Mouse (Mus musculus) embryonic facial prominence, embryonic 12.5 days (tissue): ENCODE data around the gene Adamtsl1. TPM values are rescaled to one million over a fixed set of nuclear protein-coding genes. Genes with fewer than 3 reads are reported as not detected.

ENCODE experiments used
- ATAC-seq: fragments of 200-750 bp; cut with Nextera tagmentation; 2 replicates; pipeline ENCODE4 v1.8.0; 2017; ENCODE audit not compliant: insufficient number of reproducible peaks, insufficient read depth, low FRiP score, low TSS enrichment
- H3K27ac ChIP-seq: fragments of 300-500 bp; sonication (generic); 2 replicates; pipeline ENCODE4 v1.5.1; 2016; ENCODE audit warnings: mild to moderate bottlenecking
- H3K27me3 ChIP-seq: fragments of 300-500 bp; sonication (generic); 2 replicates; pipeline ENCODE4 v1.6.1; 2016; ENCODE audit warnings: mild to moderate bottlenecking, moderate library complexity
- H3K36me3 ChIP-seq: fragments of 300-500 bp; sonication (generic); 2 replicates; pipeline ENCODE4 v1.6.1; 2016; ENCODE audit warnings: mild to moderate bottlenecking
- H3K4me1 ChIP-seq: fragments of 300-500 bp; sonication (generic); 2 replicates; pipeline ENCODE4 v1.6.1; 2016
- H3K4me2 ChIP-seq: fragments of 300-500 bp; sonication (generic); replicated peaks from 2 replicates; pipeline ENCODE4 v1.6.1; 2016; ENCODE audit warnings: mild to moderate bottlenecking, moderate library complexity
- H3K4me3 ChIP-seq: fragments of 300-500 bp; sonication (generic); 2 replicates; pipeline ENCODE4 v1.5.1; 2016; ENCODE audit warnings: mild to moderate bottlenecking
- H3K9ac ChIP-seq: fragments of 300-500 bp; sonication (generic); 2 replicates; pipeline ENCODE4 v1.6.1; 2016; ENCODE audit warnings: mild to moderate bottlenecking, moderate library complexity
- H3K9me3 ChIP-seq: fragments of 300-500 bp; sonication (generic); 2 replicates; pipeline ENCODE4 v1.6.1; 2016; ENCODE audit warnings: mild to moderate bottlenecking, moderate library complexity
- WGBS: fragments of 180-500 bp; shearing (Covaris S2); methylation state at CpG from one replicate; pipeline ENCODE4 v1.1.7; 2016; 5-methylcytosine and 5-hydroxymethylcytosine counted together
- polyA plus RNA-seq: library from polyadenylated mRNA; unstranded; fragments of >200 nt; fragmentation: Nextera tagmentation; extraction: Ambion mirVana; gene quantifications from 2 replicates; pipeline ENCODE4 v1.2.1, GENCODE M21; 2016

The Adamtsl1 gene
- polyA plus RNA-seq, 1 experiment from 2014 or later = 38.3 TPM

- Histone ChIP-seq H3K27me3 (no peaks in the 10 kb centered on the region), H3K27ac (no peak overlapping the region), H3K4me3 (no peak overlapping the region), H3K4me1 (no peaks in the 10 kb centered on the region), H3K9me3 (no peaks in the 10 kb centered on the region), H3K4me2 (no peak overlapping the region), H3K9ac (no peak overlapping the region), H3K36me3 (no peaks in the 10 kb centered on the region)
- WGBS = 69% methylated on average over 6 of the region's 6 CpGs
- no peak for ATAC-seq
These were observed 365.4 kb downstream of the Adamtsl1 start for GRCm38 (mm10) chr4:85879376-85879775.

GRCm38 (mm10) chr4:85881318-85881717 is 367.3 kb downstream of the Adamtsl1 start:
- Histone ChIP-seq H3K4me3 (no peak overlapping the region), H3K27ac (no peak overlapping the region), H3K9me3 (no peaks in the 10 kb centered on the region), H3K36me3 (no peaks in the 10 kb centered on the region), H3K4me1 (no peaks in the 10 kb centered on the region), H3K27me3 (no peaks in the 10 kb centered on the region), H3K4me2 (no peak overlapping the region), H3K9ac (no peak overlapping the region)
- 91% methylated on average over 4 of the region's 4 CpGs for WGBS
- no peak for ATAC-seq

- Histone ChIP-seq H3K36me3 (no peaks in the 10 kb centered on the region), H3K4me3 (no peak overlapping the region), H3K9ac (no peak overlapping the region), H3K27me3 (no peaks in the 10 kb centered on the region), H3K4me1 (no peaks in the 10 kb centered on the region), H3K4me2 (no peak overlapping the region), H3K27ac (no peak overlapping the region), H3K9me3 (no peaks in the 10 kb centered on the region)
- no peak for ATAC-seq
- WGBS = 85% methylated on average over 4 of the region's 4 CpGs
These were observed 370.1 kb downstream of the Adamtsl1 start for GRCm38 (mm10) chr4:85884031-85884430.

- no peak for ATAC-seq
- no peak overlapping the region for H3K27ac ChIP-seq
- whole genome bisulfite sequencing = 81% methylated on average over 2 of the region's 2 CpGs
These were observed 376.1 kb downstream of the Adamtsl1 start for GRCm38 (mm10) chr4:85889877-85890598.

GRCm38 (mm10) chr4:85901316-85901715 is 387.3 kb downstream of the Adamtsl1 start:
- H3K4me1 ChIP-seq = no peaks in the 10 kb centered on the region
- H3K27me3 ChIP-seq = no peaks in the 10 kb centered on the region
- no peak overlapping the region for H3K4me2 ChIP-seq
- 49% methylated on average over 4 of the region's 4 CpGs for WGBS
- H3K9ac ChIP-seq = no peak overlapping the region
- no peak overlapping the region for H3K27ac ChIP-seq
- H3K9me3 ChIP-seq = no peaks in the 10 kb centered on the region
- ATAC-seq = no peak; the same call in 1 of the 2 replicates
- H3K36me3 ChIP-seq = no peaks in the 10 kb centered on the region
- H3K4me3 ChIP-seq = no peak overlapping the region

More at GRCm38 (mm10) chr4:85889877-85890598, 376.1 kb downstream of the Adamtsl1 start:
- H3K36me3 ChIP-seq = no peaks in the 10 kb centered on the region
- no peak overlapping the region for H3K4me2 ChIP-seq
- no peak overlapping the region for H3K4me3 ChIP-seq
- H3K4me1 ChIP-seq = no peaks in the 10 kb centered on the region
- no peaks in the 10 kb centered on the region for H3K9me3 ChIP-seq
- H3K27me3 ChIP-seq = no peaks in the 10 kb centered on the region
- no peak overlapping the region for H3K9ac ChIP-seq

- H3K9me3 ChIP-seq = no peaks in the 10 kb centered on the region
- 85% methylated on average over 5 of the region's 5 CpGs for WGBS
These were observed 390.2 kb downstream of the Adamtsl1 start for GRCm38 (mm10) chr4:85904217-85904616.

GRCm38 (mm10) chr4:85916034-85916433 is 402.1 kb downstream of the Adamtsl1 start:
- Histone ChIP-seq H3K36me3 (no peaks in the 10 kb centered on the region), H3K9me3 (no peaks in the 10 kb centered on the region), H3K4me2 (no peak overlapping the region), H3K4me1 (no peaks in the 10 kb centered on the region), H3K27ac (no peak overlapping the region), H3K9ac (no peak overlapping the region), H3K27me3 (no peaks in the 10 kb centered on the region), H3K4me3 (no peak overlapping the region)
- WGBS = 41% methylated on average over 2 of the region's 2 CpGs
- ATAC-seq = no peak

More at GRCm38 (mm10) chr4:85904217-85904616, 390.2 kb downstream of the Adamtsl1 start:
- no peaks in the 10 kb centered on the region for H3K36me3 ChIP-seq
- H3K4me1 ChIP-seq = no peaks in the 10 kb centered on the region
- no peaks in the 10 kb centered on the region for H3K27me3 ChIP-seq
- no peak overlapping the region for H3K9ac ChIP-seq
- no peak overlapping the region for H3K4me2 ChIP-seq
- no peak overlapping the region for H3K27ac ChIP-seq
- H3K4me3 ChIP-seq = no peak overlapping the region
- no peak for ATAC-seq

- Histone ChIP-seq H3K9ac (no peak overlapping the region), H3K4me1 (no peaks in the 10 kb centered on the region), H3K27ac (no peak overlapping the region), H3K36me3 (no peaks in the 10 kb centered on the region), H3K4me2 (no peak overlapping the region), H3K9me3 (no peaks in the 10 kb centered on the region), H3K27me3 (no peaks in the 10 kb centered on the region), H3K4me3 (no peak overlapping the region)
- 77% methylated on average over 4 of the region's 4 CpGs for WGBS
- no peak for ATAC-seq
These were observed 404.4 kb downstream of the Adamtsl1 start for GRCm38 (mm10) chr4:85918366-85918765.

- Histone ChIP-seq H3K36me3 (no peaks in the 10 kb centered on the region), H3K9me3 (no peaks in the 10 kb centered on the region)
These were observed 406.5 kb downstream of the Adamtsl1 start for GRCm38 (mm10) chr4:85920474-85920873.

GRCm38 (mm10) chr4:85922741-85923140 is 408.8 kb downstream of the Adamtsl1 start:
- Histone ChIP-seq H3K9me3 (no peaks in the 10 kb centered on the region), H3K9ac (no peak overlapping the region), H3K36me3 (no peaks in the 10 kb centered on the region), H3K4me2 (no peak overlapping the region), H3K4me3 (no peak overlapping the region), H3K27me3 (no peaks in the 10 kb centered on the region), H3K4me1 (no peaks in the 10 kb centered on the region), H3K27ac (no peak overlapping the region)
- no peak for ATAC-seq
- WGBS = 91% methylated on average over 4 of the region's 4 CpGs

More at GRCm38 (mm10) chr4:85920474-85920873, 406.5 kb downstream of the Adamtsl1 start:
- no peak overlapping the region for H3K4me2 ChIP-seq
- no peak overlapping the region for H3K4me3 ChIP-seq
- ATAC-seq = no peak
- H3K27ac ChIP-seq = no peak overlapping the region
- no peaks in the 10 kb centered on the region for H3K4me1 ChIP-seq
- WGBS = 87% methylated on average over 3 of the region's 3 CpGs
- no peak overlapping the region for H3K9ac ChIP-seq
- no peaks in the 10 kb centered on the region for H3K27me3 ChIP-seq

- H3K9me3 ChIP-seq = no peaks in the 10 kb centered on the region
- no peak overlapping the region for H3K9ac ChIP-seq
- H3K27ac ChIP-seq = no peak overlapping the region
- no peaks in the 10 kb centered on the region for H3K27me3 ChIP-seq
- no peak overlapping the region for H3K4me2 ChIP-seq
- no peaks in the 10 kb centered on the region for H3K4me1 ChIP-seq
- no peak for ATAC-seq
- no peaks in the 10 kb centered on the region for H3K36me3 ChIP-seq
- H3K4me3 ChIP-seq = no peak overlapping the region
These were observed 418.2 kb downstream of the Adamtsl1 start for GRCm38 (mm10) chr4:85932129-85932528.

- WGBS = 79% methylated on average over 5 of the region's 5 CpGs
- H3K27ac ChIP-seq = no peak overlapping the region
- H3K27me3 ChIP-seq = no peaks in the 10 kb centered on the region
- ATAC-seq = no peak
- no peak overlapping the region for H3K4me2 ChIP-seq
- no peaks in the 10 kb centered on the region for H3K4me1 ChIP-seq
- H3K36me3 ChIP-seq = no peaks in the 10 kb centered on the region
- no peak overlapping the region for H3K9ac ChIP-seq
- H3K9me3 ChIP-seq = no peaks in the 10 kb centered on the region
- H3K4me3 ChIP-seq = no peak overlapping the region
These were observed 425.5 kb downstream of the Adamtsl1 start for GRCm38 (mm10) chr4:85939460-85939859.
